Mouse (Mus musculus) olfactory bulb, adult 2 months (tissue): ENCODE measurements around the gene Tfap4. TPM values are rescaled to one million over a fixed set of nuclear protein-coding genes. Genes with fewer than 3 reads are reported as not detected.

Experiments used
- H3K27ac ChIP-seq: fragments of 200-500 bp; 2 replicates; pipeline ENCODE4 v1.5.1; 2012; ENCODE audit warnings: low read depth, low read length; ENCODE audit not compliant: insufficient read depth
- H3K4me1 ChIP-seq: fragments of 200-500 bp; 2 replicates; pipeline ENCODE4 v1.6.1; 2012; ENCODE audit warnings: low read length; ENCODE audit not compliant: control insufficient read depth, insufficient read depth
- H3K4me3 ChIP-seq: fragments of 200-500 bp; 2 replicates; pipeline ENCODE4 v1.5.1; 2012; ENCODE audit warnings: mild to moderate bottlenecking, low read depth, low read length, moderate library complexity; ENCODE audit not compliant: insufficient read depth
- CTCF ChIP-seq: fragments of 200-500 bp; IDR thresholded peaks from 2 replicates; pipeline ENCODE4 v1.5.1; 2012; ENCODE audit warnings: low read depth, mild to moderate bottlenecking, low read length, moderate library complexity; ENCODE audit not compliant: insufficient read depth
- POLR2A ChIP-seq: fragments of 200-500 bp; IDR thresholded peaks from 2 replicates; pipeline ENCODE4 v1.6.1; 2012; ENCODE audit warnings: mild to moderate bottlenecking, low read depth, low read length, moderate library complexity; ENCODE audit not compliant: insufficient read depth
- WGBS: fragments of 180-500 bp; shearing (Covaris S2); methylation state at CpG from one replicate; pipeline ENCODE4 v1.1.7; 2018; 5-methylcytosine and 5-hydroxymethylcytosine counted together
- polyA plus RNA-seq: library from polyadenylated mRNA; stranded (reverse); fragments of >200 nt; gene quantifications from 2 replicates; pipeline ENCODE4 v1.2.4, GENCODE M21; 2012; ENCODE audit warnings: low replicate concordance; ENCODE audit not compliant: missing spikeins, insufficient read depth, insufficient read length

Gene Tfap4
- not detected in 2 replicates for polyA plus RNA-seq

GRCm38 (mm10) chr16:4559715-4560144 lies at the start of gene Tfap4:
Gene Tfap4, minus strand, starts transcription at chr16:4559854.
- WGBS: 0% methylated on average over 17 of the region's 17 CpGs
- H3K4me1 ChIP-seq: peaks cover 16% of the 10 kb centered on the region
- TF ChIP-seq CTCF: no peak
- TF ChIP-seq POLR2A: no peak

GRCm38 (mm10) chr16:4608532-4609059 lies 48.9 kb upstream of the Tfap4 start:
- Histone ChIP-seq H3K27ac (no peak overlapping the region), H3K4me1 (peaks cover 20% of the 10 kb centered on the region), H3K4me3 (no peak overlapping the region)
- TF ChIP-seq POLR2A (no peak), CTCF (no peak)
- WGBS: 86% methylated on average over 19 of the region's 19 CpGs

More at GRCm38 (mm10) chr16:4559715-4560144, at the start of gene Tfap4:
- H3K27ac ChIP-seq: peak within 1 kb of the TSS; percentile 79
- peak within 1 kb of the TSS; percentile 63 for H3K4me3 ChIP-seq

GRCm38 (mm10) chr16:4607818-4608531 lies 48.3 kb upstream of the Tfap4 start:
- Histone ChIP-seq H3K4me3 (no peak overlapping the region), H3K27ac (no peak overlapping the region), H3K4me1 (peaks cover 23% of the 10 kb centered on the region)
- peak; percentile 96 for TF ChIP-seq CTCF
- no peak for TF ChIP-seq POLR2A
- WGBS: 48% methylated on average over 9 of the region's 9 CpGs

- WGBS: 53% methylated on average over 5 of the region's 5 CpGs
- Histone ChIP-seq H3K4me3 (no peak overlapping the region), H3K4me1 (peaks cover 32% of the 10 kb centered on the region), H3K27ac (no peak overlapping the region)
- TF ChIP-seq POLR2A (no peak), CTCF (peak; percentile 34; the same call in 1 of the 2 replicates)
Measured at GRCm38 (mm10) chr16:4606431-4607084, 46.9 kb upstream of the Tfap4 start.

- no peak overlapping the region for H3K27ac ChIP-seq
- peaks cover 32% of the 10 kb centered on the region for H3K4me1 ChIP-seq
- TF ChIP-seq POLR2A (no peak), CTCF (no peak)
- WGBS: 63% methylated on average over 13 of the region's 13 CpGs
- H3K4me3 ChIP-seq: no peak overlapping the region
Measured at GRCm38 (mm10) chr16:4605514-4606131, 46.0 kb upstream of the Tfap4 start.

GRCm38 (mm10) chr16:4604293-4604837 lies 44.7 kb upstream of the Tfap4 start:
- peaks cover 32% of the 10 kb centered on the region for H3K4me1 ChIP-seq
- WGBS: 74% methylated on average over 11 of the region's 11 CpGs
- TF ChIP-seq POLR2A (no peak), CTCF (no peak)
- no peak overlapping the region for H3K27ac ChIP-seq
- H3K4me3 ChIP-seq: no peak overlapping the region

GRCm38 (mm10) chr16:4603453-4603837 lies 43.8 kb upstream of the Tfap4 start:
- WGBS: 79% methylated on average over 1 of the region's 1 CpGs
- TF ChIP-seq POLR2A: no peak
- H3K4me1 ChIP-seq: peaks cover 41% of the 10 kb centered on the region
- no peak overlapping the region for H3K27ac ChIP-seq
- no peak overlapping the region for H3K4me3 ChIP-seq

GRCm38 (mm10) chr16:4602766-4603452 lies 43.3 kb upstream of the Tfap4 start:
- Histone ChIP-seq H3K27ac (no peak overlapping the region), H3K4me1 (peaks cover 43% of the 10 kb centered on the region), H3K4me3 (no peak overlapping the region)
- TF ChIP-seq POLR2A: no peak
- TF ChIP-seq CTCF: no peak
- WGBS: 59% methylated on average over 7 of the region's 7 CpGs
